Mouse (Mus musculus) T-helper 1 cell (primary cell): ENCODE data around the gene Rabep1.
"Not testable (repeated sequence)": the region's sequence is repeated elsewhere in the genome, so short reads cannot be mapped to it uniquely, and the experiment has no call there.

Source experiments
- in situ Hi-C: fragments of 300-600 bp; cut with MboI, MseI; formaldehyde crosslinking; loops from one replicate; pipeline ENCODE4 v1.15.1; 2025; ENCODE audit warnings: high pct_unique_total_duplicates

Rabep1 gene

GRCm38 (mm10) chr11:70891616-70892015, 47.0 kb downstream of the Rabep1 start:
- in situ Hi-C loops, result no loop called here

GRCm38 (mm10) chr11:70897680-70898079, 53.1 kb downstream of the Rabep1 start:
- in situ Hi-C loops, result no loop called here

- in situ Hi-C loops, result not testable (repeated sequence)
Measured at GRCm38 (mm10) chr11:70898182-70898581, 53.6 kb downstream of the Rabep1 start.

GRCm38 (mm10) chr11:70906681-70907080, 62.1 kb downstream of the Rabep1 start:
- in situ Hi-C loops, result no loop called here

GRCm38 (mm10) chr11:70911323-70911722, 66.7 kb downstream of the Rabep1 start:
- in situ Hi-C loops, result no loop called here

GRCm38 (mm10) chr11:70911920-70912319, 67.3 kb downstream of the Rabep1 start:
- in situ Hi-C loops, result no loop called here

GRCm38 (mm10) chr11:70917896-70918295, 73.3 kb downstream of the Rabep1 start:
- in situ Hi-C loops, result no loop called here

- in situ Hi-C loops, result no loop called here
Measured at GRCm38 (mm10) chr11:70919524-70919923, 74.9 kb downstream of the Rabep1 start.

GRCm38 (mm10) chr11:70931461-70931860, 86.9 kb downstream of the Rabep1 start:
- in situ Hi-C loops, result no loop called here

GRCm38 (mm10) chr11:70935316-70935715, 90.7 kb downstream of the Rabep1 start:
- in situ Hi-C loops, result no loop called here

GRCm38 (mm10) chr11:70942596-70942995, 98.0 kb downstream of the Rabep1 start:
- in situ Hi-C loops, result no loop called here

- in situ Hi-C loops, result no loop called here
Measured at GRCm38 (mm10) chr11:70943651-70944050, 99.1 kb downstream of the Rabep1 start.

- in situ Hi-C loops, result no loop called here
Measured at GRCm38 (mm10) chr11:70944935-70945817, 100.6 kb downstream of the Rabep1 start.

GRCm38 (mm10) chr11:70954711-70955110, 110.1 kb downstream of the Rabep1 start:
- in situ Hi-C loops, result no loop called here

- in situ Hi-C loops, result no loop called here
Measured at GRCm38 (mm10) chr11:70960786-70961554, 116.4 kb downstream of the Rabep1 start.

GRCm38 (mm10) chr11:70964222-70964907, 119.8 kb downstream of the Rabep1 start:
- in situ Hi-C loops, result no loop called here

GRCm38 (mm10) chr11:70969271-70969794, 124.8 kb downstream of the Rabep1 start:
- in situ Hi-C loops, result no loop called here

- in situ Hi-C loops, result no loop called here
Measured at GRCm38 (mm10) chr11:70969821-70970559, 125.4 kb downstream of the Rabep1 start, which contains the start of the genes Nup88 and Rpain. Gene Nup88, minus strand, starts transcription at chr11:70969973. Gene Rpain, plus strand, starts transcription at chr11:70970213.

- in situ Hi-C loops, result no loop called here
Measured at GRCm38 (mm10) chr11:70970560-70971540, 126.3 kb downstream of the Rabep1 start.

GRCm38 (mm10) chr11:70972586-70972985, 128.0 kb downstream of the Rabep1 start:
- in situ Hi-C loops, result no loop called here
